Mouse (Mus musculus) c-Kit-positive CD71-negative TER-119-negative erythroid progenitor cells, embryonic 14.5 days (primary cell): ENCODE results near the gene Fnbp1.
"Not testable (repeated sequence)": the region's sequence is repeated elsewhere in the genome, so short reads cannot be mapped to it uniquely, and the experiment has no call there.

Experiments
- DNase-seq: peaks from one replicate; pipeline ENCODE4 v3.0.0-alpha.2; 2013; ENCODE audit warnings: low read depth

Gene Fnbp1

GRCm38 (mm10) chr2:31141867-31142454 is at the start of gene Fnbp1:
Gene Fnbp1, minus strand, starts transcription at chr2:31142008.
- DNase-seq = peak; percentile 82

GRCm38 (mm10) chr2:31189654-31190053 is 47.8 kb upstream of the Fnbp1 start:
- no peak for DNase-seq

- no peak for DNase-seq
These were observed 46.9 kb upstream of the Fnbp1 start for GRCm38 (mm10) chr2:31188691-31189090.

- no peak for DNase-seq
These were observed 42.0 kb upstream of the Fnbp1 start for GRCm38 (mm10) chr2:31183830-31184229.

- DNase-seq = no peak
These were observed 41.0 kb upstream of the Fnbp1 start for GRCm38 (mm10) chr2:31182786-31183330.

- DNase-seq = no peak
These were observed 38.3 kb upstream of the Fnbp1 start for GRCm38 (mm10) chr2:31180081-31180551.

GRCm38 (mm10) chr2:31179471-31179870 is 37.7 kb upstream of the Fnbp1 start:
- no peak for DNase-seq

GRCm38 (mm10) chr2:31178593-31178992 is 36.8 kb upstream of the Fnbp1 start:
- not testable (repeated sequence) for DNase-seq

- DNase-seq = no peak
These were observed 31.5 kb upstream of the Fnbp1 start for GRCm38 (mm10) chr2:31173290-31173689.

GRCm38 (mm10) chr2:31172536-31172935 is 30.7 kb upstream of the Fnbp1 start:
- DNase-seq = no peak

- DNase-seq = no peak
These were observed 30.2 kb upstream of the Fnbp1 start for GRCm38 (mm10) chr2:31172001-31172400.

- no peak for DNase-seq
These were observed 28.4 kb upstream of the Fnbp1 start for GRCm38 (mm10) chr2:31170164-31170563.

- DNase-seq = no peak
These were observed 27.2 kb upstream of the Fnbp1 start for GRCm38 (mm10) chr2:31169001-31169400.

GRCm38 (mm10) chr2:31167571-31167970 is 25.8 kb upstream of the Fnbp1 start:
- DNase-seq = not testable (repeated sequence)

- DNase-seq = no peak
These were observed 23.7 kb upstream of the Fnbp1 start for GRCm38 (mm10) chr2:31165529-31165928.

- DNase-seq = no peak
These were observed 23.1 kb upstream of the Fnbp1 start for GRCm38 (mm10) chr2:31164841-31165455.

GRCm38 (mm10) chr2:31163361-31164118 is 21.7 kb upstream of the Fnbp1 start:
- DNase-seq = no peak

GRCm38 (mm10) chr2:31161620-31162019 is 19.8 kb upstream of the Fnbp1 start:
- no peak for DNase-seq

- no peak for DNase-seq
These were observed 18.5 kb upstream of the Fnbp1 start for GRCm38 (mm10) chr2:31160147-31160920.

GRCm38 (mm10) chr2:31156846-31157245 is 15.0 kb upstream of the Fnbp1 start:
- no peak for DNase-seq

- DNase-seq = peak; percentile 67
These were observed 10.3 kb upstream of the Fnbp1 start, which contains the start of gene Gpr107 for GRCm38 (mm10) chr2:31151892-31152812. Gene Gpr107, plus strand, starts transcription at chr2:31152316.
